Mouse (Mus musculus): Measurements from ENCODE around the gene Gm20696. TPM values are rescaled to one million over a fixed set of nuclear protein-coding genes. Genes with fewer than 3 reads are reported as not detected.

Gene Gm20696
- polyA plus RNA-seq, 1 experiment from 2014 or later: 6.5 TPM

DNA sequence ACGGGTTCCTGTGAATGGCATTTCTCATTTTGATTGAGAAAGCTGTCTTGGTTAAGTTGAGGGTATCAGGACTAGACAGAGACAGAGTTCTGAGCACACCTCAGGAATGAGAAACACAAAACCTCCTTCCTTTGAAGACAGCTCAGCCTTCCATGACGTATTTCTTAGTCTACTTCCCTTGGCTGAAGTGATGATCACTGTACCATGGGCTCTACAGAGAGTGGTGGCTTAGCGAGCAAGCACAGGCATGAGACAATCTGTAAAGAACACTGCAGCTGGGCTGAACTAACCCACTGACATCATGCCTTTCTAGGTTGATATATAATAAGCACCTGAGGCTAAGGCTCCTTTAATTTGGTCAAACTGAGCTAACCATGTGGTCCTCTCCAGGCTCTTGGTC, 316.0 kb downstream of the Gm20696 start:
- Histone ChIP-seq H3K9me3 (no peaks in the 10 kb centered on the region), H3K9ac (no peak overlapping the region), H3K27me3 (no peaks in the 10 kb centered on the region), H3K4me3 (no peak overlapping the region), H3K36me3 (no peaks in the 10 kb centered on the region), H3K4me2 (replicated peaks) (no peak overlapping the region), H3K4me1 (peaks cover 10% of the 10 kb centered on the region; the same call in 1 of the 2 replicates), H3K27ac (no peak overlapping the region)
- no peak for ATAC-seq (ENCODE audit: low FRiP score, low read depth)
- WGBS: 37% methylated on average over 3 of the region's 3 CpGs

DNA sequence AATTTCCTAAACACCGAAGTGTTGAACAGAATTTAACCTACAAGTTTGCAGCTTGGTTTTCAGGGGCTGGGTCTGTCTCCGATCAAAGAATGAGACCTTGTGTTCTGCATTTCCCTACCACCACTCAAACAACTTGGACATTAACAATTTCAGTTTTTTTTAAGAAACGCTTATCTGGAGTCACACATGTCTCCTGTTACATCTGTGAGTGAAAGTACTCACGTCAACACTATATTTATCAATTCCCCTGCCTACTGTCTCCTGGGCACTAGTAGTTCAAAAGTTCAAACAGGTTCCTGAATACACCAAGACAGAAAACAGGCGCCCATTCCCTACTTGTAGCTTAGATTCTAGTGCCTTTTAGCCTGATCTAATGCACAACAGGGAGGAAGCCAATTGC, 316.4 kb downstream of the Gm20696 start:
- ATAC-seq (ENCODE audit: low FRiP score, low read depth): no peak
- H3K4me1 ChIP-seq: peaks cover 10% of the 10 kb centered on the region; the same call in 1 of the 2 replicates
- H3K4me3 ChIP-seq: no peak overlapping the region
- H3K27me3 ChIP-seq: no peaks in the 10 kb centered on the region
- H3K36me3 ChIP-seq: no peaks in the 10 kb centered on the region
- H3K27ac ChIP-seq: no peak overlapping the region
- no peaks in the 10 kb centered on the region for H3K9me3 ChIP-seq
- 43% methylated on average over 5 of the region's 5 CpGs for WGBS
- no peak overlapping the region for H3K4me2 ChIP-seq (replicated peaks)
- no peak overlapping the region for H3K9ac ChIP-seq

DNA sequence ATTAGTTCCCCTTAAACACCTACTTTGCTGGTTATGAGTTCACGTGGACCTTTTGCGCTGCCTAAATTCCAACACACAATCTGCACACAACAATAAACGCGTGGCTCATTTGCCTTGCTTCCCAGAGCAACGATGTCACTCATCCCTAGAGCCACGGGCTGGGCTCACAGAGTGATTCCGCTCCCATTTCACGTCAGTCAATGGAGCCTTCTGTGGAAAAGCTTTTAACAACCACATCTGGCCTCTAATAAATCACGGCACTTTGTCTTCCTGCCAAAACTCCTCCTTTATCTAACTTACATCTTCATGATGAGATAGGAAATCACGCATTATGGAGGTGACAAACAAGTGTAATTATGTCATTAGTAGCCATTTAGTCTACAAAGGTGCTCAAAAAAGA, 318.8 kb downstream of the Gm20696 start:
- H3K4me2 ChIP-seq (replicated peaks): no peak overlapping the region
- H3K27me3 ChIP-seq: no peaks in the 10 kb centered on the region
- no peak overlapping the region for H3K27ac ChIP-seq
- no peaks in the 10 kb centered on the region for H3K9me3 ChIP-seq
- H3K9ac ChIP-seq: no peak overlapping the region
- H3K4me3 ChIP-seq: no peak overlapping the region
- 41% methylated on average over 10 of the region's 10 CpGs for WGBS
- no peaks in the 10 kb centered on the region for H3K36me3 ChIP-seq
- H3K4me1 ChIP-seq: peaks cover 10% of the 10 kb centered on the region; the same call in 1 of the 2 replicates
- no peak for ATAC-seq (ENCODE audit: low FRiP score, low read depth)

DNA sequence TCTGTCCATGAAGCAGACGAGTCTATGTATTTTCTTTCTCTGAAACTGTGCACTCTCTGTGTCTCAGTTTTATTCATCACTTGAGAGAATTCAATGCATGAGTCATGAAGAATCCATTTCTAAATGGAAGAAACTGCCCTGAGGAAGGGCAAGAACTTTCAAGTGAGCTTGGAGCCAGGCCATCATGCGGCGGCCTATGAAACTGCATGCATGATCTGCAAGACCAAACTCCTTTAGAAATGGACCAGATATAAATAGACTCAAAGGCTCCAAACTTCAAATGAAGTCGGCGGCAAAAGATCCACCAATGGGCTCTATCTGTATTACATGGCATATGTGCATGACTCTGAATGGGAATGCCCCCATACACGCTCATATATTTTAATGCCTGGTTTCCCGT, 321.6 kb downstream of the Gm20696 start:
- no peak overlapping the region for H3K27ac ChIP-seq
- no peak overlapping the region for H3K4me3 ChIP-seq
- H3K9me3 ChIP-seq: no peaks in the 10 kb centered on the region
- no peaks in the 10 kb centered on the region for H3K36me3 ChIP-seq
- no peak overlapping the region for H3K9ac ChIP-seq
- 94% methylated on average over 7 of the region's 7 CpGs for WGBS
- H3K4me2 ChIP-seq (replicated peaks): no peak overlapping the region
- H3K27me3 ChIP-seq: no peaks in the 10 kb centered on the region
- peaks cover 5% of the 10 kb centered on the region; the same call in 1 of the 2 replicates for H3K4me1 ChIP-seq
- ATAC-seq (ENCODE audit: low FRiP score, low read depth): no peak

DNA sequence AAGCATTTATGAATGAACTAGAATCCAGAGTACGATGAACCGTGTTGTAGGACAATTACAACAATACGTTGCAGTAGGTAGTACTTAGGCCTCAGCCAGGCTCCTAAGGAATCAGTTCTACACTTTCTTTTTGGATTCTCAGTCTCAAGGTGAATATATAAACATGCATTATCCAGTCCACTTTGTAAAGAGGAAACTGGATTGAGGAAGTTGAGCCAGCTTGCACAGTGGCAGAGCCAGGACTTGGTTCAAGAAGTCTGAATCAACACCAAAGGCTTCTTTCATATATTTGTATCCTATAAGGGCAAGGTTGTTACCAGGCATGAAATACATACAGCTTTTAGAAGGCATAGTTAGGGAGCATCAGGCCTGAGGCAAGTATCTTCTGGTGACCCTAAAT, 322.2 kb downstream of the Gm20696 start:
- H3K36me3 ChIP-seq: no peaks in the 10 kb centered on the region
- H3K4me1 ChIP-seq: peaks cover 8% of the 10 kb centered on the region
- 94% methylated on average over 3 of the region's 3 CpGs for WGBS
- no peak overlapping the region for H3K27ac ChIP-seq
- no peak overlapping the region for H3K9ac ChIP-seq
- H3K9me3 ChIP-seq: no peaks in the 10 kb centered on the region
- no peak overlapping the region for H3K4me3 ChIP-seq
- no peak for ATAC-seq (ENCODE audit: low FRiP score, low read depth)
- no peak overlapping the region for H3K4me2 ChIP-seq (replicated peaks)
- no peaks in the 10 kb centered on the region for H3K27me3 ChIP-seq

DNA sequence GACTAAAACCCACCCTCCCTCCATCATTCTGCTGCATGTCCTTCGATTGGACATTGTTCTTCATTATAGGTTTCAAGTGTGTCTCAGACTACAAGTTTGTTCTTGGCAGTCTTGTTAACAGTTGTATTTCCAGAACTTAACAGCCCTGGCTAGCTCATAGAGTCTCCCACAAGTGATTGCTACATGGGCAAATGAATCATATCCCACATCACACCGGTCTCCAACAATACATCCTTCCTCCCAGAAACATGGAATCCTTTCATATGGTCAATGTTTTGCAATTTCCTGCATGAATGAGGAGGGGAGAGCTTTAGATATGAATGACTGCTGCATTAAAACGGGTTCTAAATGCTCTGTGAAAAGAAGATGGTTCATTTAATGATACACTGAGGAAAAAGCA, 322.8 kb downstream of the Gm20696 start:
- H3K27me3 ChIP-seq: no peaks in the 10 kb centered on the region
- ATAC-seq (ENCODE audit: low FRiP score, low read depth): no peak
- H3K27ac ChIP-seq: no peak overlapping the region
- no peak overlapping the region for H3K4me3 ChIP-seq
- whole genome bisulfite sequencing: 86% methylated on average over 3 of the region's 3 CpGs
- H3K9me3 ChIP-seq: no peaks in the 10 kb centered on the region
- H3K4me1 ChIP-seq: peaks cover 12% of the 10 kb centered on the region
- no peak overlapping the region for H3K4me2 ChIP-seq (replicated peaks)
- H3K36me3 ChIP-seq: no peaks in the 10 kb centered on the region
- H3K9ac ChIP-seq: no peak overlapping the region

DNA sequence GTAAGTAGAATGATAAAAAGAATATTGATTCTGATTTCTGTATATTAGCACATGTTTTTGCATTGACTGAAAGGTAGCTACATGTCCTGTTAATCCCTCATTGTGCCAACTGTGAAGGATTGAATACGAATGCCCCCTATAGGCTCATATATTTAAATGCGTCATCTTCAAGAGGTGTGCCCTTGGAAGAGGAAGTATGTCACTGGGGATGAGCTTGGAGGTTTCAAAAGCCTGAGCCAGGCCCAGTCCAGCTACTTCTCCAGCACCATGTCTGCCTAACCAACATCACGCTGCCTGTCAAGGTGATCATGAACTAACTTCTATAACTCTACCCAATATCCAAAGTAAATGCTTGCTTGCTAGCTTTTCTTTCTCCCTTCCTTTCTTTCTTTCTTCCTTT, 324.2 kb downstream of the Gm20696 start:
- no peaks in the 10 kb centered on the region for H3K36me3 ChIP-seq
- H3K27me3 ChIP-seq: 0 out of 2 replicates have a peak, but pooled peaks cover 5% of the 10 kb centered on the region
- no peak for ATAC-seq (ENCODE audit: low FRiP score, low read depth)
- H3K9ac ChIP-seq: no peak overlapping the region
- H3K27ac ChIP-seq: no peak overlapping the region
- H3K4me3 ChIP-seq: no peak overlapping the region
- 92% methylated on average over 3 of the region's 3 CpGs for WGBS
- peaks cover 19% of the 10 kb centered on the region for H3K4me1 ChIP-seq
- H3K4me2 ChIP-seq (replicated peaks): no peak overlapping the region
- H3K9me3 ChIP-seq: no peaks in the 10 kb centered on the region

DNA sequence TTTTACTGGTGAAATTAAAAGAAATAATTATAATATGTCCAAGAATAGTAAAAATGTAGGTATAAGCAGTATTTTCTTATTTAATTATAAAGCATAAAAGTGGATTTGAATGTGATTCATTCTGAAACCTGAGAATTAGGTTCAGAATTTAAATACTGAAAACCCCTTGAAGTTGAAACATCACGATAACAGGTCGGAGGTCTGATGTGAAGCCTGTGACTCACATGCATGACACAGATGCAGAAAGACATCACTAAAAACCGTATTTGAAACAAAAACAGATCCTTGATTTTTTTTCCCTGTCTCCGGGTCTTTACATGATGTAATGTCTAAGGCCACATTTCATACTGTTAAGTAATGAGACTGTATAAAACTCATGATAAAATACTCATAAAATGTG, 325.7 kb downstream of the Gm20696 start:
- H3K9me3 ChIP-seq: no peaks in the 10 kb centered on the region
- H3K4me2 ChIP-seq (replicated peaks): no peak overlapping the region
- no peak overlapping the region for H3K4me3 ChIP-seq
- WGBS: 68% methylated on average over 4 of the region's 4 CpGs
- no peak overlapping the region for H3K9ac ChIP-seq
- H3K36me3 ChIP-seq: no peaks in the 10 kb centered on the region
- H3K4me1 ChIP-seq: peaks cover 28% of the 10 kb centered on the region
- H3K27me3 ChIP-seq: 0 out of 2 replicates have a peak, but pooled peaks cover 8% of the 10 kb centered on the region
- ATAC-seq (ENCODE audit: low FRiP score, low read depth): no peak
- H3K27ac ChIP-seq: no peak overlapping the region

DNA sequence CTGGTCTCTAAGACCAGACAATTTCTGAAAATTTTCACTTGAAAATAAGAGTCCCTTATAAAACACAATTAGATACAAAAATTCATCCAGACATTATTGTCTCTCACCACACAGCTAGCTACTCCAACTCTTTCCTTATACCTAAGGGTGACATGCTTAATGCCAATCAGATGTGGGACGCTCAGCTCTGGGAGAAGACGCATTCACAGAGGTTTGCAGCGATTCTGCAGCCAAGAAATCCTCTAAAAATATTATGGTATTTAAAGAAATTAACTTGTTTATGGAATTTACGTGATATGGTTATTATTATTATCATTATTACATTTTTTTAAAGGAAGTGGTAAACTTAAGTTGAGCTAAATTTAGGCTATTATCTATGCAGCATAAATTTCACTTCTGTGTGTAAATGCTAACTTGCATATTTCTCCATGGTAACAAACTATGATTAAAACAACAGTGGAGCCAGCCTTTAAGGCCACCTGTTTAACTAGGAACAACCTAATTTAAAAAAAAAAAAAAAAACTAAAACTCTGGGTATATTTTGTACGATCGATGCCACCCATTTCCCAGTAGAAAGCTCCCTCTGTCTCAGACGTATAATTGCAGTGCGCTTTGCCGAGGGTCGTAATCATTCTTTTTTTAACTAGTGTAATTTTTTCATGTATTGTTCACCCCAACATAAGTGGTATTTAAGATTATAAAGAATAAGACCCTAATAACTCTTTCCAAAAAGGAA, 326.4 kb downstream of the Gm20696 start:
- WGBS: 69% methylated on average over 10 of the region's 10 CpGs

DNA sequence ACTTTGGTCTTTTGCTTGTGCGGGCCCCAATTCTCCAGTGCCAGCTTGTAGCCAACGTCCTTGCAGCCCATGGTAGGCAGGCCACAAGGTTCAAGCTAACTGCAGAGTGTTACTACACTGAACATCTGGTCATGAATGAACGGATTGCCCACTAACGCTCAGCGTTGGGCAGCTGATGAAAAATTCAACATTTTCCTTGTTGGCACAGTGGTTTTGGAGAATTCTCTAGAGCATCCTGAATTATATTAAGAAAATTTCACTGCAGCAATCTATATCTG, 327.3 kb downstream of the Gm20696 start:
- no peaks in the 10 kb centered on the region for H3K36me3 ChIP-seq
- no peak for ATAC-seq (ENCODE audit: low FRiP score, low read depth)
- H3K4me3 ChIP-seq: no peak overlapping the region
- peaks cover 32% of the 10 kb centered on the region for H3K4me1 ChIP-seq
- H3K4me2 ChIP-seq (replicated peaks): no peak overlapping the region
- 33% methylated on average over 5 of the region's 5 CpGs for WGBS
- H3K9me3 ChIP-seq: no peaks in the 10 kb centered on the region
- no peak overlapping the region for H3K27ac ChIP-seq
- 0 out of 2 replicates have a peak, but pooled peaks cover 12% of the 10 kb centered on the region for H3K27me3 ChIP-seq
- H3K9ac ChIP-seq: no peak overlapping the region

More for the DNA sequence above, 326.4 kb downstream of the Gm20696 start:
- Histone ChIP-seq H3K4me1 (peaks cover 32% of the 10 kb centered on the region), H3K4me3 (no peak overlapping the region), H3K27ac (no peak overlapping the region), H3K9ac (no peak overlapping the region), H3K36me3 (no peaks in the 10 kb centered on the region), H3K27me3 (0 out of 2 replicates have a peak, but pooled peaks cover 8% of the 10 kb centered on the region), H3K4me2 (replicated peaks) (no peak overlapping the region), H3K9me3 (no peaks in the 10 kb centered on the region)
- ATAC-seq (ENCODE audit: low FRiP score, low read depth): no peak

DNA sequence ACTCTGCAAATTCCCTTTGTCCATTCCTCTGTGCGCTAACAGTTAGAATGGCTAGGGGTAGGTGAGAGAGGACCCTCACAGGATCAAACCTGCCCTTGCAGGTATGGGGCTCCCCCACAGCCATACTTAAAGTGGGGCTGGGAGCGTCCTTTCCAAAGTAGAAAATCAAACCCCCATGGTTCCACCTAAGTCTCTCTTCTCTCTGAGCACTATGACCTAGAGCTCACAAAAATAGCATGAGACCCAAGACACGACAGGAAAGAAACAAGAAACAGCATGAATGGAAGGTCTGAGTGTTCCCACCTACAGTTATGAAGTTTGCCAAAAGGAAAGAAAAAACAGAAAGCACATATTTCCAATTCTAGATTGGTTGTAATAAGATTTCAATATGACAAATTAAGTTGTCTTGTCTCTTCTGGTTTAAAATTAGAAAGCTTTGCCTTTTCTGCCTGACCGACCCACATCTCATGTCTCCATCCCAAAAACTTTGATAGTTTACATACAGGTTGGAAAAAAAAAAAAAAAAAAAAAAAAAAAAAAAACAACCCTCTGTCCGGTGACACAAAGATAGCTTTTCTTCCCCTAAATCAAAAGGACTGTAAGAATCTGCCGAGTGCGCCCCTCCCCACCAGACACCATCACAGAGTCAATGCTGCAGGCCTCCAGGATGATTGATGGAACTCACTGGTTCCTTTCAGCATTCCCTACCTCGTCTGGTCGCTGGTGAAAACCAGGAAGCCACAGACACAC, 327.8 kb downstream of the Gm20696 start:
- Histone ChIP-seq H3K36me3 (no peaks in the 10 kb centered on the region), H3K9me3 (no peaks in the 10 kb centered on the region), H3K4me2 (replicated peaks) (no peak overlapping the region), H3K27ac (no peak overlapping the region), H3K9ac (no peak overlapping the region), H3K4me1 (peaks cover 32% of the 10 kb centered on the region), H3K4me3 (no peak overlapping the region), H3K27me3 (0 out of 2 replicates have a peak, but pooled peaks cover 12% of the 10 kb centered on the region)
- WGBS: 49% methylated on average over 9 of the region's 9 CpGs
- no peak for ATAC-seq (ENCODE audit: low FRiP score, low read depth)

DNA sequence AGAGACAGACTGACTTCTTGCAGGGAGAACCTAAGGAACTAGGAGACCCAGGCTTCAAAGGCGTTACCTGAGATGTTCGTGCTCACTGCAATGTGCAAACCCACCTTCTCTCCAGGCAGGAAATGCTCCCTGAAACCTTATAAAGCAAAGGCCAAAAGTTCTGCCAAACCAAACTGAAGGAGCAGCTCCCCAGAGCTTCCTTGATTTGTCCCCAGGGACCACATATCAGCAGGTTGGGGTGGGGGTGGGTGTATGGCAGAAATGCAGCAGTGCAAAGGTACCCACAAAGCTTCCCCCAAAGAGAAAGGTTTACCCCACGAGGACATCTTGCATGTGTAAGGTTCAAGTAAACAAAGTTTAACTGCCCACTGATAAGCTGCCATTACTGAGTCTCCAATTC, 328.4 kb downstream of the Gm20696 start:
- no peaks in the 10 kb centered on the region for H3K36me3 ChIP-seq
- WGBS: 35% methylated on average over 3 of the region's 3 CpGs
- no peak overlapping the region for H3K4me2 ChIP-seq (replicated peaks)
- ATAC-seq (ENCODE audit: low FRiP score, low read depth): no peak
- H3K27ac ChIP-seq: no peak overlapping the region
- H3K4me1 ChIP-seq: peaks cover 32% of the 10 kb centered on the region
- H3K9me3 ChIP-seq: no peaks in the 10 kb centered on the region
- no peak overlapping the region for H3K4me3 ChIP-seq
- 0 out of 2 replicates have a peak, but pooled peaks cover 12% of the 10 kb centered on the region for H3K27me3 ChIP-seq
- H3K9ac ChIP-seq: no peak overlapping the region
